Mouse (Mus musculus) hindbrain, postnatal 0 days (tissue): Measurements from ENCODE around the gene Brat1. TPM values are rescaled to one million over a fixed set of nuclear protein-coding genes. Genes with fewer than 3 reads are reported as not detected.

Experiments
- ATAC-seq: fragments of 200-750 bp; cut with Nextera tagmentation; 2 replicates; pipeline ENCODE4 v1.8.0; 2017; ENCODE audit warnings: mild to moderate bottlenecking, moderate TSS enrichment, moderate library complexity
- DNase-seq: peaks from one replicate; pipeline ENCODE4 v3.0.0-alpha.2; 2015; ENCODE audit warnings: low spot score
- H3K27ac ChIP-seq: fragments of 300-500 bp; sonication (generic); 2 replicates; pipeline ENCODE4 v1.5.1; 2014; ENCODE audit warnings: mild to moderate bottlenecking
- H3K27me3 ChIP-seq: fragments of 300-500 bp; sonication (generic); 2 replicates; pipeline ENCODE4 v1.6.1; 2014; ENCODE audit warnings: low read length, mixed read lengths; ENCODE audit not compliant: insufficient read depth
- H3K36me3 ChIP-seq: fragments of 300-500 bp; sonication (generic); 2 replicates; pipeline ENCODE4 v1.6.1; 2014; ENCODE audit warnings: low read length, mixed read lengths; ENCODE audit not compliant: insufficient read depth
- H3K4me1 ChIP-seq: fragments of 300-500 bp; sonication (generic); 2 replicates; pipeline ENCODE4 v1.6.1; 2014; ENCODE audit warnings: antibody characterized with exemption, low read length, mixed read lengths; ENCODE audit not compliant: insufficient read depth
- H3K4me2 ChIP-seq: fragments of 300-500 bp; sonication (generic); 2 replicates; pipeline ENCODE4 v1.6.1; 2014; ENCODE audit warnings: low read depth, mild to moderate bottlenecking, low read length, moderate library complexity, mixed read lengths
- H3K4me3 ChIP-seq: fragments of 300-500 bp; sonication (generic); 2 replicates; pipeline ENCODE4 v1.5.1; 2014; ENCODE audit warnings: low read length
- H3K9ac ChIP-seq: fragments of 300-500 bp; sonication (generic); replicated peaks from 2 replicates; pipeline ENCODE4 v1.6.1; 2014; ENCODE audit warnings: mild to moderate bottlenecking, low read length, moderate library complexity, mixed read lengths
- H3K9me3 ChIP-seq: fragments of 300-500 bp; sonication (generic); 2 replicates; pipeline ENCODE4 v1.6.1; 2016; ENCODE audit warnings: low read length, mixed read lengths
- CTCF ChIP-seq: IDR thresholded peaks from 2 replicates; pipeline ENCODE4 v1.5.1; 2016; ENCODE audit warnings: antibody characterized with exemption, control low read depth, low read depth
- WGBS: fragments of 180-500 bp; shearing (Covaris S2); extraction: QIAGEN DNeasy Blood & Tissue Kit; methylation state at CpG from one replicate; pipeline ENCODE4 v1.1.7; 2014; 5-methylcytosine and 5-hydroxymethylcytosine counted together
- polyA plus RNA-seq: library from polyadenylated mRNA; unstranded; fragments of >200 nt; fragmentation: Nextera tagmentation; extraction: Ambion mirVana; gene quantifications from 2 replicates; pipeline ENCODE4 v1.2.1, GENCODE M21; 2015
- total RNA-seq: library from RNA; depleted of rRNA; stranded (reverse); fragments of >200 nt; gene quantifications from 2 replicates; pipeline ENCODE4 v1.2.3, GENCODE M21; 2014

The Brat1 gene
- total and polyA plus RNA-seq, 2 experiments from 2014 or later = 18.1 to 46.7 TPM

GRCm38 (mm10) chr5:140705501-140706171, 825 bp downstream of the Brat1 start:
- no peak for DNase-seq
- peak overlapping the region; percentile 63 for H3K9ac ChIP-seq
- no peaks in the 10 kb centered on the region for H3K27me3 ChIP-seq
- H3K27ac ChIP-seq = peak overlapping the region; percentile 82
- H3K9me3 ChIP-seq = no peaks in the 10 kb centered on the region
- H3K36me3 ChIP-seq = peaks cover 12% of the 10 kb centered on the region; the same call in 1 of the 2 replicates
- TF ChIP-seq CTCF = no peak
- no peak for ATAC-seq
- H3K4me2 ChIP-seq = peak overlapping the region; percentile 72
- WGBS = 56% methylated on average over 7 of the region's 7 CpGs
- H3K4me1 ChIP-seq = peaks cover 14% of the 10 kb centered on the region
- peak overlapping the region; percentile 63 for H3K4me3 ChIP-seq

GRCm38 (mm10) chr5:140710315-140710714, 5.5 kb downstream of the Brat1 start:
- H3K9me3 ChIP-seq = no peaks in the 10 kb centered on the region
- ATAC-seq (no peak), DNase-seq (no peak)
- H3K27ac ChIP-seq = no peak overlapping the region
- TF ChIP-seq CTCF = no peak
- WGBS = 88% methylated on average over 6 of the region's 6 CpGs
- no peak overlapping the region for H3K4me2 ChIP-seq
- H3K4me3 ChIP-seq = no peak overlapping the region
- no peak overlapping the region for H3K9ac ChIP-seq
- no peaks in the 10 kb centered on the region; the same call in 1 of the 2 replicates for H3K4me1 ChIP-seq
- H3K27me3 ChIP-seq = no peaks in the 10 kb centered on the region
- peaks cover 56% of the 10 kb centered on the region for H3K36me3 ChIP-seq

GRCm38 (mm10) chr5:140711040-140711439, 6.2 kb downstream of the Brat1 start:
- Histone ChIP-seq H3K4me3 (no peak overlapping the region), H3K27me3 (no peaks in the 10 kb centered on the region), H3K9me3 (no peaks in the 10 kb centered on the region), H3K4me1 (no peaks in the 10 kb centered on the region), H3K4me2 (no peak overlapping the region), H3K36me3 (peaks cover 58% of the 10 kb centered on the region), H3K27ac (no peak overlapping the region), H3K9ac (no peak overlapping the region)
- 0 out of 2 replicates have a peak, but pooled peaks have one; percentile 14 for TF ChIP-seq CTCF
- ATAC-seq = no peak
- WGBS = 59% methylated on average over 5 of the region's 5 CpGs
- DNase-seq = no peak

DNA sequence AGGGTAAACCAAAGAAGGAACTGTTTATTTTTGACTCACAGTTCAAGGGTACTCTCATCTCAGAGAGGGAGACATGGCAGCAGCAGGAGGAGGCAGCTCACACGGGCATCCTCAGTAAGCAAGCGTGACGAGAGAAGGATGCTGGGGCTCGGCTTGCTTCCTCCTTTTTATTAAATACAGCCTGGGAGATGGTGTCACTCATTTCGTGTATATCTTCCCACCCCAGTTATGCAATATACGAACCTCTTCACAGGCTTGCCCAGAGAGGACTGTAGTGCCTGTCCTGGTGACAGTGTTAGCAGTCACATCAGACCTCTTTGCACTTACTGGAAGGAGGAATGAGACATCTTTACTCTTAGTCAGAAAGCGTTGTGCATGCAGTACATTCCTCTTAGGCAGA, 16.0 kb downstream of the Brat1 start:
- Histone ChIP-seq H3K27me3 (no peaks in the 10 kb centered on the region), H3K4me2 (no peak overlapping the region), H3K36me3 (peaks cover 17% of the 10 kb centered on the region; the same call in 1 of the 2 replicates), H3K27ac (no peak overlapping the region), H3K4me1 (peaks cover 20% of the 10 kb centered on the region), H3K4me3 (no peak overlapping the region), H3K9ac (no peak overlapping the region), H3K9me3 (no peaks in the 10 kb centered on the region)
- 75% methylated on average over 7 of the region's 7 CpGs for WGBS
- DNase-seq (no peak), ATAC-seq (no peak)
- no peak for TF ChIP-seq CTCF

DNA sequence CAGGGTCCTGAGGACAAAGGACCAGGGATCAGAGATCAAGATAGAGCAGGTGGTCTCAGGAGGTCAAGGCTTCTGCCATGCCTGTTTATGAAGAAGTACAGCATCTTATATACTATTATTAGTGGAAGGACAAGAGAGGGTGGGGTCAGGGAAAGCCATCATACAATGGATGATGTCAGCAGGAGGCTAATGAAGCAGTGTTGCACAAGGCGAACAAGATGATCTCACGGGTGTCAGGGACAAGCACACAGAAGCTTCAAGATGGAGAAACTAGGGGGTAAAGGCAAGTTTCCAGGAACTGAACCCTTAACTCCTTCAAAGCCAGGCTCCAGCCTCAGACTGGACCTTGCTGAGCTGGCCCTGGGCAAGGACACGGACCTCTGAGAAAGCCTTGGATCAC, 17.3 kb downstream of the Brat1 start:
- no peaks in the 10 kb centered on the region for H3K9me3 ChIP-seq
- no peak overlapping the region for H3K9ac ChIP-seq
- no peak for DNase-seq
- H3K27me3 ChIP-seq = no peaks in the 10 kb centered on the region
- H3K36me3 ChIP-seq = peaks cover 8% of the 10 kb centered on the region; the same call in 1 of the 2 replicates
- H3K4me3 ChIP-seq = no peak overlapping the region
- WGBS = 65% methylated on average over 3 of the region's 3 CpGs
- H3K4me1 ChIP-seq = peaks cover 25% of the 10 kb centered on the region
- no peak for TF ChIP-seq CTCF
- ATAC-seq = no peak
- H3K27ac ChIP-seq = no peak overlapping the region
- no peak overlapping the region for H3K4me2 ChIP-seq

- Histone ChIP-seq H3K4me3 (peak within 1 kb of the TSS; percentile 18; the same call in 1 of the 2 replicates), H3K4me1 (peaks cover 25% of the 10 kb centered on the region), H3K27me3 (no peaks in the 10 kb centered on the region), H3K4me2 (peak within 1 kb of the TSS; percentile 42), H3K36me3 (no peaks in the 10 kb centered on the region), H3K9me3 (no peaks in the 10 kb centered on the region), H3K27ac (peak within 1 kb of the TSS; percentile 7; the same call in 1 of the 2 replicates), H3K9ac (0 out of 2 replicates have a peak within 1 kb of the TSS, but pooled peaks have one; percentile 21)
- TF ChIP-seq CTCF = peak; percentile 42; the same call in 1 of the 2 replicates
- 23% methylated on average over 13 of the region's 13 CpGs for WGBS
- DNase-seq = peak; percentile 90
- ATAC-seq = peak; percentile 87
Observed at GRCm38 (mm10) chr5:140723822-140724221, 19.0 kb downstream of the Brat1 start, which contains the start of gene Amz1. Amz1 (plus strand) TSS chr5:140724127.
